Mouse (Mus musculus) kidney, postnatal 10 days (tissue): ENCODE data around the gene Zfp618.

ENCODE experiments used
- DNase-seq: peaks from one replicate; pipeline ENCODE4 v3.0.0; 2021; ENCODE audit warnings: mixed read lengths

Zfp618 gene

DNA sequence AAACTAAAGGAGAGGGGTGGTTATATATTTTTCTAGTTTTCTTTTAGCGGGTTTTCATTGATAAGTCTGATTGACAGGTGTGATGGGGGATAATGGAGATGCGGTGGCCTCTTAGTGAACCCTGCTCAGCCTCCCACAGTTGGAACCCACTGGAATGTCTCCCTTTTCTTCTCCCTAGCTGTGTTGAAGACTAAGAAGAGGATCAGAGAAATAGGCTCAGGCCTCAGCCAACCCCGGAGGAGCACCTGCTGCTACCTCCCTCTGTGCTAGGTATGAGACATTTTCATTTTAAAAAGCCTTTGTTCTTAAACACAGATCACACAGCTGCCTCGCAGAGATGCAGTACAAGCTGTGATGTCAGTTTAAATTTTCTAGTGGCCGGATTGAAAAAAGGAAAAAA lies 68.4 kb downstream of the Zfp618 start:
- DNase-seq, result no peak

DNA sequence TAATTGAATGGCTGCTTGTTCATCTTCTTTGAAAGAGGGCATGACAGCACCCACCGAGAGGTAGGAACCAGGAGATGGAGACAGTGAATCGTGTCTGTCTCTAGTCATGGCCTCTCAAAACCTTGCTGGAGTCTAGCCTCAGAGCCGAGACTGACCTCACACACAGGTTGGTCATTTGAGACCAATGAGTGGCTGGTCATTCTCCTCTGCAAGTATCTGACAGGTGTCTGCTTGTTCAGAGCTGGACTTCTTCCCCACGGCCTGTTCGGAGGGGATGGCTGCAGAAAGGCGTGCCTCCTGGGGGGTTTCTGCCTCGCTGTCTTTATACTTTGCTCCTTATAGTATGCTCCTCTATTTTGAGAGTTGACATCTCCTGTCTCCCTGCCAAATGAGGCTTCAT lies 70.6 kb downstream of the Zfp618 start:
- DNase-seq, result peak; percentile 9

- DNase-seq, result peak; percentile 4
Observed at GRCm38 (mm10) chr4:63036790-63037189, 71.4 kb downstream of the Zfp618 start.

GRCm38 (mm10) chr4:63037555-63037954 lies 72.2 kb downstream of the Zfp618 start:
- peak; percentile 5 for DNase-seq

GRCm38 (mm10) chr4:63038265-63038664 lies 72.9 kb downstream of the Zfp618 start:
- DNase-seq, result peak; percentile 14

- no peak for DNase-seq
Observed at GRCm38 (mm10) chr4:63038937-63039336, 73.6 kb downstream of the Zfp618 start.

- peak; percentile 6 for DNase-seq
Observed at GRCm38 (mm10) chr4:63048606-63049005, 83.2 kb downstream of the Zfp618 start.

DNA sequence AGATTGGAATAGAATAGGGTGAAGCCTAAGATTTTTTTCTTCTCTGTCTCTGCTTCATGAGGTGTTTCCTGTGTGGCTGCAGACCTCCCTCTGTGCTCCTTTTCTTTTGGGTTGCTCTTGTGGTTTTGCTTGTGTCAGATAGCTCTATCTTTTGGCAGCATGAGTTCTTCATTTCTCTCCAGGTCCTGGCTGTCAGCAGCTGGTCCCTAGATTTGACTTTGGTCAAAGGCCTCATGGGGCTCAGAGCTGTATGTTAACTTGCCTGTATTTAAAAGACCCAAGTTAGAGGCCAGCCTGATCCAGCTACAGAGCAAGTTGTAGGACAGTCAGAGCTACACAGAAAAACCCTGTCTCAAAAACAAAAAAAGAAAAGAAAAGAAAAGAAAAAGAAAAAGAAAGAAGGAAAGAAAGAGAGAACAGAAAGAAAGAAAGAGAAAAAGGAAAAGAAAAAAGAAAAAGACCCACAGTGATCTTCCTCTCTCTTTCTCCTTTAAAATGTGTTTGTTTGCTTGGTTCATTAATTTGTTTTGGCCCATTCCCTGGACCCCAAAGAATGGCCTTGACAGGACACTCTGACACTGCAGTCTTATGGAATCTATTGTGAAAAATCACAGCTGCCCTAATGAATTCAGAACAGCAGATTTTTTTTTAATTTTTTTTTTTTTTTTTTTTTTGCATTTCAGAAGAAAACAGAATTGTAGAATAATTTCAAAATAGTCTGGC lies 84.4 kb downstream of the Zfp618 start:
- peak; percentile 53 for DNase-seq

- DNase-seq, result peak; percentile 18
Observed at GRCm38 (mm10) chr4:63050319-63050676, 84.9 kb downstream of the Zfp618 start.

DNA sequence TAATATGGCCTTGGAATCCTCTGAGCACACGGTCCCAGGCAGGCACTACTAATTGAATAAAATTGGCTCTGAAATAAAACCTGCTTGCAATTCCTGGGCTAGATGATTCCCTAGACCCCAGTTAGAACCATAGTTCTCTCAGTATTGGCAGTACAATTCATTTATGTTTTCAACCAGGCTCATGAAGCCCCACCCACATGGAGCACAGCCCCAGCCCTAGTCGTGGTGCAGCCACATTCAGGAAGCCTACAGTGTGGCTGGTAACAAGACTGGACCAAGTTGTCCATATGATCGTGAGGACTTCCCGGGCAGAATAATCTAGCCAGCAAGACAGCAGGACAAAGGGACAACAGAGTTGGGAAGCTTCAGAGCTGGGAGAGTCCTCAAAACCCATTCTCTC lies 85.6 kb downstream of the Zfp618 start:
- DNase-seq, result peak; percentile 27

DNA sequence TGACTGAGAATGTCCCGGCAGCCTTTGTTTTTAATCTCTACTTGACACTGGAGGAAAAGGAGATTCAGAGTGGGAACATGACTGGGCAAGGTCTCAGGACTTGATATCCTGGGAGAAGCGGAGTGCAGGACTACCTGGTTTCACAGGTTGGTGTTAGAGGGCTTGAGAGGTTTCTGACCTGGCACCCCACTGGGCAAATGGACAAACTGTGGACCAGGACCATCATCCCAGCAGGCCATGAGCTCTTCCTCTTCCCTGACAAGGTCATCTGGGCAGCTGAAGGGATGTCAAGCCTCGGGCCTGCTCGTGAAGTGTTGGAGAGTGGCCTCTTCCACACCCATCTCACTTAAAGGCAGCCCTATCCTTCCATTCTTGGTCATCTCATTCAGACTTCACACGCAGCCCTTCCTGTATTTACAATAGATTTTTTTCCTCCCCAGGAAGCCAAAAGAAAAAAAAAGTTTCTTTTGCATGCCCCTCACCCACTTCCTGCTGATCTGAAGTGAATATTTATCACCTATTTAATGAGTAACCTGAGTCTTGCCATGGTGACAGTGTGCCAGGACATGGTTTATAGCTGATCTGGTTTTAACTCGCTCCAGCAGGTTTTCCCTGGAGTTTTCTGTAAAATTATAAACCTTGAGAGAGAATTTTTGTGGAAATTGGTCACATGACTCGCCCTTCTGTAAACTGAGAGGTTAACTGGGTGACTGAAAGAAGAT lies 86.7 kb downstream of the Zfp618 start:
- DNase-seq, result peak; percentile 82

GRCm38 (mm10) chr4:63052662-63053033 lies 87.3 kb downstream of the Zfp618 start:
- DNase-seq, result no peak

DNA sequence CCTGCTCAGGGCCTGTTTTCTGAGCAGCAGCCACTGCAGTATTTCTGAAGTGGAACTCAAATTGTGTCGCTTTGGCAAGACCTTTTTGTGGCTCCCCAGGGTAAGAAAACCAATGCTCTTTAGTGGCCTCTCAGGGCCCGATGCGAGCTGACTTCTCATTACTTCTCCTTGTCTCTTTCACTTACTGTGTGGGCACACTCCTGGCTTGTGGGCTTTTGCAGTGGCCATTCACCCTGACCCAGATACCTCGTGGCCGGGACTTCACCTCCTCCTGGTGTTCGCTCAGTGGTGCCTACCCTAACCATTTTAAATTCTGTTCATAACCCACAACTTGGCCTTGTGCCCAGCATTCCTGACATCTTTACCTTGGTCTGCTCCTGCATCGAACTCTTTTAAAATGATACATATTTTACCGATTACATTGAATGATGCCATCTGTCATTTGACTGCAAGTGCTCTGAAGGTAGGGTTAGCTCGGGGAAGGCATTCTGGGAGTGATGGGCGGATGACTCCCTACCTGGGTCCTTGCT lies 89.9 kb downstream of the Zfp618 start:
- DNase-seq, result peak; percentile 67

- peak; percentile 64 for DNase-seq
Observed at GRCm38 (mm10) chr4:63056641-63057415, 91.5 kb downstream of the Zfp618 start.

DNA sequence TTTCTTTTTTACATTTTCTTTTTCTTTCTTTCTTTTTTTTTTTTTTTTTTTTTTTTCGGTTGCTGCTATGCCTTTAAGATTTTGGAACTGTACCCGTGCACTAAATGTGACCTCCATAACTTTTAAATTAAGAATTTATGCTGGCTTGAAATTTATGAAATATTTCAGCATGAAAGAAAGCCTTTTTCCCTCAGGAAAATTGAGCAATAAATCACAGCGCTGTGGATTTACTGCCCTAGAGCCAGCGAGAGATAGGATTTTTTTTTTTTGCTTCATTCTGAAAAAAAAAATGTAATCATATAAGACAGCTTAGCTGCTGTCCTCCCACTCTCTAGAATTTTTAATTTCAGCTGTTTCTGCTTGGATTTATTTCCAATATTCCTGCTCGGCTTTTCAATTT lies 92.2 kb downstream of the Zfp618 start:
- peak; percentile 24 for DNase-seq

DNA sequence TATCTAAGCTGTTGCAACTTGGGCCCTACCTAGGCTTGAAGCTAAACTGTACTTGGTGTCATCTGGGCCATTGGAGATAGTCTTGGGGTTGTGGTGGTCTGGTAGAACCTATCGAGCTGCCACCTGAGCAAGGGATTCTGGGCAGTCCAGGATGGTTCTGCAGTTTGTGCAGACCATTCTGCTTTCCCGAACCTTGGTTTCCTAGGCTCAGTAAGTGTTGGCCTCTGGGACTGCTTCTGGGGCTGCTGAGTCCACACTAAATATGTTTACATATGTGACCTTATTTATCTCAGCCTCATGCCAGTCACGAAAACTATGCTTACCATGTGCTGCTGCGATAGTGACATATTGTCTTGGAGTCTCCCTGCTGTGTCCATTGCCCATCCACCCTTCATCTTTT lies 93.3 kb downstream of the Zfp618 start:
- peak; percentile 3 for DNase-seq

DNA sequence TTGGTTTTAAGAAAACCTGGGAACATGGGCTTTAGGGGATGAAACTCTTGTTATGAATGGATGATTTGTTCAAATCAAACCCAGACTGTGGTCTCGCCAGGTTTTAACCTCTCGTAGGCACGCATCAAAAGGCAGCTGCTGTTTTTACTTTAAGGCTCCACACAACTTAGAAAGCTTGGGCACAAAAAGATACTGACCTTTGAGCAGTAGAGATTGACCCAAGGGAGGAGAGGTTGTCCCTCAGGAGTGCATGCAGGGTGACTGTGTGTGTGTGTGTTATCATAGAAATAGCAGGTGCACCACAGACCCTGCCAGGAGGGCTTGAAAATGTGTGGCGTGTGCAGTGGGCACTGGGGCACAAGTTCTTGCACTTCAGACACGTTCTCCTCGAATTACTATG lies 95.0 kb downstream of the Zfp618 start:
- peak; percentile 13 for DNase-seq

DNA sequence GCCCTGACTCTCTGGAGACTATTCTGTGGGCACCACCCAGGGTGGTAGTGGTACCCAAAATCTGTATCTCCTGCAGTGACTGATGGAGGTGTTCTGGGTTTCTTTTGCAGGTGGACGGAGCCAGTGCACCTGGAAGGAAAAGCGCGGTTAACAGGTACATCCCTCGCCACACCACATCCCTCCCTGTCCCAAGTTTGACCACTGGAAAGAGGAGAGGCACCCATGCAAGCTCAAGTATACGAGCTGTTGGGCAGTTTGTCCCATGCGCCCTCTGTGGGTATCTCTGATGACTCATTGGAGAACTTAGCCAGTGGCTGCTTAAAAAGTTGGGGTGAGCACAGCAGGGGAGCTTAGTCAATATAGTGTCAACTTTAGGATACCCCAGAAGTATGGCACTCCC lies 96.0 kb downstream of the Zfp618 start:
- peak; percentile 4 for DNase-seq

DNA sequence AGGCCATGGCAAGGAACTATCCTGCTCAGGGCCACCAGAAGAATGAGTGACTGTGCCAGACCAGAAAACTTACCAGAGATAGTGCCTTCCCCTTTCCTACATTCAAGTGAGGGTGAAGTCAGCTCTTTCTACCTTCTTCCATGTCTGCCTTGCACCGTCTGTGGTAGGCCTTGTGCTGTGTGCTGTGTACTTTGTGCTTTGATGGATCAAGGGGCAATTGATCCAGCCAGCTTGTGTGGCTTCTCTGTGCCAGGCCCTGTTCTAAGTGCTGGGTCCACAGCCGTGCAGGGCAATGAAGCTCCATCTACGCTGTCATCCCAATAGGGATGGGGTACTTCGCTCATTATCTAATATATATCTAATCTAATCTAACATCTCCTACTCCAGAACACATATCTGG lies 98.0 kb downstream of the Zfp618 start:
- DNase-seq, result peak; percentile 4

GRCm38 (mm10) chr4:63064911-63065310 lies 99.5 kb downstream of the Zfp618 start:
- peak; percentile 62 for DNase-seq

DNA sequence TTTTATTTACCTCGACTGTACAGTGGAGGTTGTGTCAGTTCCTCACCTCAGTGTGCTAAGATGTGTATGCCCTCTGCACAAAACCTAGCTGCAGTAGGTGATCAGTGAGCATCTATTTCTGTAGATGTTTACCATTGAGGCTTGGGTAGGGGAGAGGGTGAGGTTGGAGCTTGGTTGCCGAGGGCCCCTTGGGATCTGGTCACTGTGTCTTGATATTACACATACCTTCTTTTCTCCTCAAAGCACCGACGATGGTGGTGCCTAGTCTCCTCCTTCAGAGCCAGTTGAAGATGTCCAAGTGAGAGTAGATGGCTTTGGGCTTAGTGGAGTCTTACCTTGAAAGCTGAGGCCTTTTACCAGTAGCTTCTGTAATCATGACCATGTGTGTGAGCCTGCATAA lies 101.4 kb downstream of the Zfp618 start:
- peak; percentile 11 for DNase-seq

GRCm38 (mm10) chr4:63067822-63068221 lies 102.4 kb downstream of the Zfp618 start:
- DNase-seq, result peak; percentile 44

- peak; percentile 11 for DNase-seq
Observed at GRCm38 (mm10) chr4:63068499-63069175, 103.3 kb downstream of the Zfp618 start.
